22 mouse cellular contexts compared by ENCODE assay signal in the genomic region with DNA sequence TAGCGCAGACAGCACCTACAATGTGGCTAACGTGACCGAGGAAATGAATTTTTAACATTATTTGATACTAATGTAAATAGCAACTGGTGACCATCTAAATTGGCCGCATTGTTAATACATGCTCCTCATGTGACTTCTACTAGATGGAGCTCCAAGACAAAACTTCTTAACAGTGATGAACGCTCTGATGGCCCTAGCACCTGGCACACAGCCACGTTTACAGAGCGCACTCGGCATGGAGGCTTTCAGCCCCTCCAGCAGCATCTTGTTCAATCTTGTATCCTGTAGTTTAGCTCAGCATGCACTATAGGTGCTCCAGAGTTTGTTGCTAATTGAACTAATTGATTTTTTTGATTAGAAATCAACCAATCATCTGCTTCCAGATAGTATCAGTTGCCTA. TPM values are rescaled to one million over a fixed set of nuclear protein-coding genes. Genes with fewer than 3 reads are reported as not detected.
DNase-seq lines count a peak whose midpoint lies in the region; ATAC-seq and TF ChIP-seq lines count a peak whose summit lies in the region.
"Had no signal": no experiment of that assay in that cellular context is flagged by ENCODE, and none has a peak within 500 bp of the region (broad histone marks: within the 10 kb centered on the region; RNA-seq: fewer than 3 reads in every experiment).

No protein-coding gene starts in this region.

- H3K79me2 ChIP-seq in heart, adult 2 months (replicated peaks; ENCODE audit: control insufficient read depth, insufficient read depth, low read length): no peaks in the 10 kb centered on the region

- WGBS in heart, embryonic 12.5 days: 79% methylated on average over 8 of the region's 8 CpGs
- 66% methylated on average over 8 of the region's 8 CpGs for WGBS in heart, postnatal 0 days
- 72% methylated on average over 8 of the region's 8 CpGs for WGBS in heart, adult 2 months
- 57% methylated on average over 8 of the region's 8 CpGs for WGBS in intestine, embryonic 14.5 days
- 66% methylated on average over 8 of the region's 8 CpGs for WGBS in intestine, embryonic 16.5 days

- no peak overlapping the region for H3K9ac ChIP-seq in heart, embryonic 12.5 days
- H3K9ac ChIP-seq in heart, postnatal 0 days (replicated peaks; ENCODE audit: low read depth, low read length): no peak overlapping the region
- H3K9ac ChIP-seq in heart, adult 2 months (ENCODE audit: low read depth, low read length): no peak overlapping the region
- H3K9ac ChIP-seq in intestine, embryonic 14.5 days (ENCODE audit: low read length): no peak overlapping the region
- no peak overlapping the region for H3K9ac ChIP-seq in intestine, embryonic 16.5 days (ENCODE audit: low read depth, low read length)
- H3K9ac ChIP-seq: embryonic facial prominence, embryonic 13.5 days; embryonic facial prominence, embryonic 15.5 days; forebrain, embryonic 12.5 days had no signal

- no peak overlapping the region for H3K4me2 ChIP-seq in heart, embryonic 12.5 days
- no peak overlapping the region for H3K4me2 ChIP-seq in heart, postnatal 0 days (ENCODE audit: low read depth, low read length)
- no peak overlapping the region for H3K4me2 ChIP-seq in intestine, embryonic 14.5 days (ENCODE audit: low read length)
- H3K4me2 ChIP-seq in intestine, embryonic 16.5 days (ENCODE audit: low read depth, low read length): no peak overlapping the region
- H3K4me2 ChIP-seq: embryonic facial prominence, embryonic 13.5 days; embryonic facial prominence, embryonic 15.5 days; forebrain, embryonic 12.5 days had no signal

- intact Hi-C loops in heart, postnatal 25 days (cut with DNase I): no loop called here
- intact Hi-C loops in heart, adult 2 months (cut with DNase I): no loop called here

- peaks cover 6% of the 10 kb centered on the region; the same call in 1 of the 2 replicates for H3K4me1 ChIP-seq in heart, embryonic 12.5 days (replicated peaks)
- peaks cover 15% of the 10 kb centered on the region for H3K4me1 ChIP-seq in heart, postnatal 0 days (ENCODE audit: control insufficient read depth, insufficient read depth)
- no peaks in the 10 kb centered on the region for H3K4me1 ChIP-seq in heart, adult 2 months (ENCODE audit: control insufficient read depth, insufficient read depth, low read length)
- no peaks in the 10 kb centered on the region for H3K4me1 ChIP-seq in intestine, embryonic 14.5 days (replicated peaks; ENCODE audit: control insufficient read depth, insufficient read depth, low read length)
- H3K4me1 ChIP-seq in intestine, embryonic 16.5 days (ENCODE audit: control insufficient read depth, insufficient read depth, low read length): no peaks in the 10 kb centered on the region
- H3K4me1 ChIP-seq: embryonic facial prominence, embryonic 13.5 days; embryonic facial prominence, embryonic 15.5 days; forebrain, embryonic 12.5 days had no signal

- H3K9me3 ChIP-seq in heart, embryonic 12.5 days (replicated peaks): no peaks in the 10 kb centered on the region
- H3K9me3 ChIP-seq in heart, postnatal 0 days (replicated peaks; ENCODE audit: control insufficient read depth, low read length): no peaks in the 10 kb centered on the region
- no peaks in the 10 kb centered on the region for H3K9me3 ChIP-seq in intestine, embryonic 14.5 days (ENCODE audit: control insufficient read depth, low read length)
- no peaks in the 10 kb centered on the region for H3K9me3 ChIP-seq in intestine, embryonic 16.5 days (ENCODE audit: control insufficient read depth, low read length)
- H3K9me3 ChIP-seq: embryonic facial prominence, embryonic 13.5 days; embryonic facial prominence, embryonic 15.5 days; forebrain, embryonic 10.5 days; forebrain, embryonic 12.5 days had no signal

- no peak for TF ChIP-seq EP300 in heart, postnatal 0 days (IDR thresholded peaks at IDR 0.05; ENCODE audit: low read depth)
- TF ChIP-seq EP300 in heart, adult 2 months (IDR thresholded peaks at IDR 0.05; ENCODE audit: insufficient read depth, low read depth, low read length): no peak

- no peak for DNase-seq in heart, postnatal 25 days (ENCODE audit: low spot score)
- no peak for DNase-seq in heart, postnatal 0 days (ENCODE audit: low spot score)
- no peak for DNase-seq in heart, adult 2 months
- peak; percentile 57 for DNase-seq in intestine, embryonic 14.5 days (ENCODE audit: low spot score)
- DNase-seq: adrenal gland, adult 2 months; adrenal gland, postnatal 10 days; adrenal gland, postnatal 25 days; cerebellum, adult 11 months; cerebellum, adult 18-20 months; cerebellum, adult 8-10 months; cerebellum, adult 9-11 months; cerebellum, postnatal 14 days; cerebellum, postnatal 36 days; embryo, embryonic 11 days had no signal

- TF ChIP-seq POLR2A in heart, adult 2 months (IDR thresholded peaks at IDR 0.05; ENCODE audit: insufficient read depth, low read depth, low read length): no peak

- TF ChIP-seq CTCF in heart, postnatal 0 days (IDR thresholded peaks at IDR 0.05; ENCODE audit: low read depth): no peak
- no peak for TF ChIP-seq CTCF in heart, adult 2 months (IDR thresholded peaks at IDR 0.05)

- no peak for ATAC-seq in heart, embryonic 12.5 days (ENCODE audit: insufficient number of reproducible peaks, low FRiP score)
- no peak for ATAC-seq in heart, postnatal 0 days (ENCODE audit: insufficient read depth, low read depth)
- no peak for ATAC-seq in intestine, embryonic 14.5 days (replicated peaks; ENCODE audit: low FRiP score, low TSS enrichment, low read depth)
- ATAC-seq in intestine, embryonic 16.5 days: no peak
- ATAC-seq: forebrain, embryonic 14.5 days had no signal

- peak overlapping the region; percentile 41; the same call in 1 of the 2 replicates for H3K27ac ChIP-seq in heart, embryonic 12.5 days (ENCODE audit: poor library complexity, severe bottlenecking)
- 0 out of 2 replicates have a peak overlapping the region, but pooled peaks have one; percentile 51 for H3K27ac ChIP-seq in heart, postnatal 0 days (ENCODE audit: low read depth)
- H3K27ac ChIP-seq in heart, adult 2 months: no peak overlapping the region; the same call in 1 of the 2 replicates
- no peak overlapping the region for H3K27ac ChIP-seq in intestine, embryonic 14.5 days (ENCODE audit: low read depth)
- H3K27ac ChIP-seq in intestine, embryonic 16.5 days (ENCODE audit: low read length): no peak overlapping the region
- H3K27ac ChIP-seq: embryonic facial prominence, embryonic 13.5 days; embryonic facial prominence, embryonic 15.5 days; forebrain, embryonic 10.5 days; forebrain, embryonic 12.5 days had no signal

- no peak overlapping the region for H3K4me3 ChIP-seq in heart, embryonic 12.5 days
- H3K4me3 ChIP-seq in heart, postnatal 0 days (ENCODE audit: low read depth, low read length): no peak overlapping the region
- H3K4me3 ChIP-seq in heart, adult 2 months: no peak overlapping the region
- no peak overlapping the region for H3K4me3 ChIP-seq in intestine, embryonic 14.5 days (ENCODE audit: low read depth, low read length)
- H3K4me3 ChIP-seq in intestine, embryonic 16.5 days (ENCODE audit: low read length): no peak overlapping the region
- H3K4me3 ChIP-seq: embryonic facial prominence, embryonic 13.5 days; embryonic facial prominence, embryonic 15.5 days; erythroblast, embryonic 14.5 days; forebrain, embryonic 10.5 days; forebrain, embryonic 12.5 days had no signal

- H3K27me3 ChIP-seq in heart, embryonic 12.5 days (replicated peaks): no peaks in the 10 kb centered on the region
- H3K27me3 ChIP-seq in heart, postnatal 0 days (ENCODE audit: control insufficient read depth, insufficient read depth, low read length): no peaks in the 10 kb centered on the region
- no peaks in the 10 kb centered on the region for H3K27me3 ChIP-seq in heart, adult 2 months (ENCODE audit: control insufficient read depth, insufficient read depth, low read length)
- no peaks in the 10 kb centered on the region for H3K27me3 ChIP-seq in intestine, embryonic 14.5 days (replicated peaks; ENCODE audit: control insufficient read depth, insufficient read depth, low read length)
- no peaks in the 10 kb centered on the region for H3K27me3 ChIP-seq in intestine, embryonic 16.5 days (replicated peaks; ENCODE audit: control insufficient read depth, insufficient read depth, low read length)
- H3K27me3 ChIP-seq: embryonic facial prominence, embryonic 13.5 days; embryonic facial prominence, embryonic 15.5 days; forebrain, embryonic 12.5 days had no signal

- H3K36me3 ChIP-seq in heart, embryonic 12.5 days: no peaks in the 10 kb centered on the region
- H3K36me3 ChIP-seq in heart, postnatal 0 days (replicated peaks; ENCODE audit: control insufficient read depth, insufficient read depth, low read length): no peaks in the 10 kb centered on the region
- H3K36me3 ChIP-seq in heart, adult 2 months (ENCODE audit: control insufficient read depth, insufficient read depth, low read length): no peaks in the 10 kb centered on the region
- no peaks in the 10 kb centered on the region for H3K36me3 ChIP-seq in intestine, embryonic 14.5 days (ENCODE audit: control insufficient read depth, insufficient read depth, low read length)
- no peaks in the 10 kb centered on the region for H3K36me3 ChIP-seq in intestine, embryonic 16.5 days (ENCODE audit: control insufficient read depth, insufficient read depth, low read length)
- H3K36me3 ChIP-seq: embryonic facial prominence, embryonic 13.5 days; embryonic facial prominence, embryonic 15.5 days; forebrain, embryonic 10.5 days; forebrain, embryonic 12.5 days had no signal

RNA-seq across cellular contexts. Expression of a gene that starts 15.3 kb away (rescaled TPM):
- polyA plus RNA-seq in heart, embryonic 12.5 days (2016; fragmentation: Nextera tagmentation; extraction: Ambion mirVana): 8.6 and 9.4 TPM in 2 replicates
- total RNA-seq in heart, postnatal 25 days (2021): 10 to 100 TPM; 26.9 to 28.3 TPM
- total RNA-seq in heart, postnatal 0 days (2014; rRNA removed; ENCODE audit: low replicate concordance): 19.2 and 26.6 TPM in 2 replicates
- polyA plus RNA-seq in heart, postnatal 0 days (2015; fragmentation: Nextera tagmentation; extraction: Ambion mirVana): 12.2 and 14.0 TPM in 2 replicates
- total RNA-seq in heart, adult 2 months (2021): 10 to 100 TPM; 22.2 to 23.1 TPM
- polyA plus RNA-seq in heart, adult 2 months (2012; rRNA removed): 14.6 and 24.0 TPM in 2 replicates
- polyA plus RNA-seq in intestine, embryonic 14.5 days (2014; fragmentation: Nextera tagmentation; extraction: Ambion mirVana): 12.4 and 12.6 TPM in 2 replicates
- polyA plus RNA-seq in intestine, embryonic 16.5 days (2015; fragmentation: Nextera tagmentation; extraction: Ambion mirVana): 22.1 and 26.1 TPM in 2 replicates

Comparison
In these comparisons a context has a peak if more than half of its experiments do, and no peak if none do; other contexts are left out.
1. H3K27ac ChIP-seq: peak in heart, embryonic 12.5 days (single experiment) and heart, postnatal 0 days (single experiment); none in heart, adult 2 months (single experiment), intestine, embryonic 14.5 days (single experiment) and intestine, embryonic 16.5 days (single experiment).